Comparison of ENCODE assay signal across 27 mouse cellular contexts in genomic region chr11:8609873-8610272, GRCm38 (mm10). TPM values are rescaled to one million over a fixed set of nuclear protein-coding genes. Genes with fewer than 3 reads are reported as not detected.
DNase-seq lines count a peak whose midpoint lies in the region; ATAC-seq and TF ChIP-seq lines count a peak whose summit lies in the region.
"Had no signal": no experiment of that assay in that cellular context is flagged by ENCODE, and none has a peak within 500 bp of the region (broad histone marks: within the 10 kb centered on the region; RNA-seq: fewer than 3 reads in every experiment).

No protein-coding gene starts in this region.

- H3K36me3 ChIP-seq in heart, embryonic 11.5 days (ENCODE audit: control insufficient read depth, insufficient read depth, low read length), result no peaks in the 10 kb centered on the region
- peaks cover 54% of the 10 kb centered on the region for H3K36me3 ChIP-seq in lung, embryonic 14.5 days (ENCODE audit: insufficient read depth)
- H3K36me3 ChIP-seq: forebrain, embryonic 15.5 days; G1E; heart, embryonic 15.5 days; neural tube, embryonic 13.5 days had no signal

- no peak for ATAC-seq in heart, embryonic 11.5 days (replicated peaks; ENCODE audit: insufficient number of reproducible peaks, low FRiP score, low TSS enrichment)
- no peak for ATAC-seq in lung, embryonic 14.5 days (ENCODE audit: insufficient read depth)
- ATAC-seq in monocyte, adult 5-6 weeks (replicated peaks; ENCODE audit: insufficient number of reproducible peaks, low FRiP score, low TSS enrichment, poor library complexity, severe bottlenecking), result peak; percentile 61
- ATAC-seq: forebrain, embryonic 15.5 days; hindbrain, postnatal 0 days had no signal

- H3K27me3 ChIP-seq in heart, embryonic 11.5 days (ENCODE audit: control insufficient read depth, insufficient read depth, low read length), result no peaks in the 10 kb centered on the region
- no peaks in the 10 kb centered on the region for H3K27me3 ChIP-seq in lung, embryonic 14.5 days (ENCODE audit: insufficient read depth, low read length)
- H3K27me3 ChIP-seq: embryonic facial prominence, embryonic 13.5 days; forebrain, embryonic 15.5 days; heart, embryonic 15.5 days; intestine, embryonic 15.5 days; neural tube, embryonic 13.5 days had no signal

- peak; percentile 88 for DNase-seq in heart, adult 11 months
- DNase-seq in lung, embryonic 14.5 days, result peak; percentile 55
- DNase-seq in lung, postnatal 4 days, result no peak
- DNase-seq in ZHBTc4 (ENCODE audit: low read depth, low spot score), result peak; percentile 30
- DNase-seq in layer of hippocampus, adult 11-12 months (ENCODE audit: low spot score), result no peak
- DNase-seq in cerebellum, adult 8-10 months, result no peak
- DNase-seq: adrenal gland, postnatal 14 days; cerebellum, adult 11-12 months; cerebellum, postnatal 10 days; kidney, postnatal 10 days; lung, adult 2 months; thymus, adult 2 months; thymus, postnatal 36 days had no signal

- H3K9ac ChIP-seq in heart, embryonic 11.5 days (ENCODE audit: low read depth, low read length), result no peak overlapping the region
- no peak overlapping the region for H3K9ac ChIP-seq in lung, embryonic 14.5 days
- H3K9ac ChIP-seq: embryonic facial prominence, embryonic 13.5 days; forebrain, embryonic 15.5 days; heart, embryonic 15.5 days; intestine, embryonic 15.5 days; liver, embryonic 14.5 days; neural tube, embryonic 13.5 days had no signal

- WGBS in heart, embryonic 11.5 days (ENCODE audit: insufficient replicate concordance), result 76% methylated on average over 12 of the region's 12 CpGs
- 40% methylated on average over 12 of the region's 12 CpGs for WGBS in lung, embryonic 14.5 days

- H3K27ac ChIP-seq in heart, embryonic 11.5 days (ENCODE audit: low read depth, low read length), result no peak overlapping the region
- H3K27ac ChIP-seq in lung, embryonic 14.5 days (ENCODE audit: low read depth), result no peak overlapping the region
- H3K27ac ChIP-seq: forebrain, embryonic 10.5 days; forebrain, embryonic 15.5 days; heart, embryonic 15.5 days; hindbrain, postnatal 0 days; intestine, embryonic 15.5 days; layer of hippocampus, adult 2 months; left cerebral cortex, adult 2 months; liver, embryonic 14.5 days; neural tube, embryonic 13.5 days had no signal

- no peak overlapping the region for H3K4me3 ChIP-seq in heart, embryonic 11.5 days (ENCODE audit: low read depth, low read length)
- H3K4me3 ChIP-seq in lung, embryonic 14.5 days (ENCODE audit: low read depth, low read length), result no peak overlapping the region
- H3K4me3 ChIP-seq: embryonic facial prominence, embryonic 13.5 days; forebrain, embryonic 10.5 days; forebrain, embryonic 15.5 days; heart, embryonic 15.5 days; intestine, embryonic 15.5 days; layer of hippocampus, adult 2 months; left cerebral cortex, adult 2 months; neural tube, embryonic 13.5 days had no signal

- TF ChIP-seq CTCF in lung, embryonic 14.5 days (IDR thresholded peaks at IDR 0.05; ENCODE audit: low read depth), result no peak

- H3K9me3 ChIP-seq in heart, embryonic 11.5 days (replicated peaks; ENCODE audit: control insufficient read depth, low read length), result 0 out of 2 replicates have a peak, but pooled peaks cover 2% of the 10 kb centered on the region
- H3K9me3 ChIP-seq in lung, embryonic 14.5 days (ENCODE audit: low read depth, low read length), result no peaks in the 10 kb centered on the region
- H3K9me3 ChIP-seq: forebrain, embryonic 10.5 days; forebrain, embryonic 15.5 days; heart, embryonic 15.5 days; intestine, embryonic 15.5 days had no signal

- H3K4me2 ChIP-seq in heart, embryonic 11.5 days, result no peak overlapping the region
- H3K4me2 ChIP-seq in lung, embryonic 14.5 days, result no peak overlapping the region
- H3K4me2 ChIP-seq: embryonic facial prominence, embryonic 13.5 days; forebrain, embryonic 15.5 days; heart, embryonic 15.5 days; intestine, embryonic 15.5 days; midbrain, embryonic 11.5 days; neural tube, embryonic 13.5 days had no signal

- H3K4me1 ChIP-seq in heart, embryonic 11.5 days (ENCODE audit: control insufficient read depth, insufficient read depth, low read length), result peaks cover 10% of the 10 kb centered on the region
- H3K4me1 ChIP-seq in lung, embryonic 14.5 days (ENCODE audit: insufficient read depth), result no peaks in the 10 kb centered on the region
- H3K4me1 ChIP-seq: neural tube, embryonic 13.5 days had no signal

RNA-seq across cellular contexts. Expression of gene Tns3, which starts 54.5 kb away (rescaled TPM):
- 10.1 and 11.0 TPM in 2 replicates for polyA plus RNA-seq in heart, embryonic 11.5 days (2014; fragmentation: Nextera tagmentation; extraction: Ambion mirVana)
- 34.7 and 41.0 TPM in 2 replicates for polyA plus RNA-seq in lung, embryonic 14.5 days (2014; fragmentation: Nextera tagmentation; extraction: Ambion mirVana)
- 6.3 to 8.1 TPM (median 6.5 TPM) in 3 replicates for total RNA-seq in monocyte, adult 5-6 weeks (2017)
- polyA plus RNA-seq: G1E had no signal

Comparison
In these comparisons a context has a peak if more than half of its experiments do, and no peak if none do; other contexts are left out.
1. DNase-seq: peak in heart, adult 11 months (single experiment), lung, embryonic 14.5 days (single experiment) and ZHBTc4 (single experiment); none in lung, postnatal 4 days (0 of 2), layer of hippocampus, adult 11-12 months (single experiment) and cerebellum, adult 8-10 months (single experiment).